Mouse (Mus musculus) skeletal muscle tissue, adult 2 months (tissue): Measurements from ENCODE around the gene Gamt.
A peak's percentile ranks its signal among the peaks of the same experiment; 100 is the strongest.
"Not testable (repeated sequence)": the region's sequence is repeated elsewhere in the genome, so short reads cannot be mapped to it uniquely, and the experiment has no call there.

Experiments used
- DNase-seq: peaks from one replicate; pipeline ENCODE4 v3.0.0-alpha.2; 2012; ENCODE audit warnings: low read depth, low spot score

The Gamt gene

GRCm38 (mm10) chr10:80227877-80228775 is 32.7 kb downstream of the Gamt start:
- peak; percentile 55 for DNase-seq

GRCm38 (mm10) chr10:80227166-80227539 is 33.7 kb downstream of the Gamt start:
- DNase-seq: no peak

GRCm38 (mm10) chr10:80226416-80227165 is 34.2 kb downstream of the Gamt start, which contains the start of gene Mum1:
Gene Mum1, plus strand, starts transcription at chr10:80226434.
- DNase-seq: peak; percentile 98

GRCm38 (mm10) chr10:80226071-80226415 is 34.8 kb downstream of the Gamt start:
- DNase-seq: no peak

GRCm38 (mm10) chr10:80223137-80223536 is 37.7 kb downstream of the Gamt start:
- DNase-seq: not testable (repeated sequence)

DNA sequence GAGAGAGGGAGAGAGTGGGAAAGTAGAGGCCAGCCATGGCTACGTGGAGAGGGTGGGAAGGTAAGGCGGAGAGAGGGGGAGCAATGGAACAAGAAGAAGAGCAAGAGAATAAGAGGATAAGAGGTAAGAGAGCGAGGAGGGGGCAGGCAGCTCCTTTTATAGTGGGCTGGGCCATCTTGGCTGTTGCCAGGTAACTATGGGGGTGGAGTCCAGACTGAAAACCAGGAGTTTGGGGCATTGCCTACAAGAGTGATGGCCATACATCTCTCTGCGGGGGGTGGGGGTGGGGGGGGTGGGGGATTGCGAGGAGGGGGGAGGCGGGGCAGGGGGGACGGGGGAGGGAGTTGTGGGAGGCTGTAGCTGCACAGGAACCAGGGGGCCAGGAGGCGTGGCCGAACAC is 40.1 kb downstream of the Gamt start:
- no peak for DNase-seq

GRCm38 (mm10) chr10:80215048-80215772 is 45.6 kb downstream of the Gamt start:
- no peak for DNase-seq

- DNase-seq: not testable (repeated sequence)
Measured at GRCm38 (mm10) chr10:80211547-80212103, 49.2 kb downstream of the Gamt start.

DNA sequence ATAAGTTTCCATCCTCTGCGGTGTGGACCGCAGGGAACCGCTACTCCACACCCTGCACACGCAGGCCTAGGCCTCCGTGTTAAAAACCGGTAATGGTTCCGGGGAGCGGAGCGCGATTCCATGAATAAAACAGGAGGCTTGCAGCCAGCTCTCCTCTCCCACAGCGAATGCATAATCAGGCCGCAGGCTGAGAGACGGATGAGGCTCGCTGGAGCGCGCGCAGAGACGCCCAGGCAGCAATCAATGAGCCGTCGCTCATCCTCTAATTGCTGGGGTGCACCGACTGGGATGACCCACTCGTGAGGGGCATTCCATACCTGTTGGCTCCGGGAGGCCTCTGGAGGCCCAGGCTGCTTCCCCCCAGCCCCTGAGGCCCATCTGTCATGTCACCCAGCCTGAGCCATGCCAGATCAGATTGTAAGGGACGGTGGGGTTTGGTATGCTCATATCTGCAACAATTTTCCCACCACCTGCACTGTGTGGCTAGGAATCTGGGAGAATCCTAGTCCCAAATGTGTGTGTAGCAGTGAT is 51.9 kb downstream of the Gamt start:
- no peak for DNase-seq

- DNase-seq: no peak
Measured at GRCm38 (mm10) chr10:80208248-80208647, 52.6 kb downstream of the Gamt start.
